ENCODE assay signal across 20 mouse cellular contexts in genomic region chr13:56606724-56607123, GRCm38 (mm10). TPM values are rescaled to one million over a fixed set of nuclear protein-coding genes. Genes with fewer than 3 reads are reported as not detected.
DNase-seq lines count a peak whose midpoint lies in the region; ATAC-seq and TF ChIP-seq lines count a peak whose summit lies in the region.
"Had no signal": no experiment of that assay in that cellular context is flagged by ENCODE, and none has a peak within 500 bp of the region (broad histone marks: within the 10 kb centered on the region; RNA-seq: fewer than 3 reads in every experiment).

No protein-coding gene starts in this region.

- H3K36me3 ChIP-seq in kidney, embryonic 14.5 days (ENCODE audit: control insufficient read depth, insufficient read depth, low read length): no peaks in the 10 kb centered on the region
- no peaks in the 10 kb centered on the region for H3K36me3 ChIP-seq in embryonic facial prominence, embryonic 11.5 days (replicated peaks; ENCODE audit: control insufficient read depth, insufficient read depth, low read depth, low read length)
- no peaks in the 10 kb centered on the region for H3K36me3 ChIP-seq in embryonic facial prominence, embryonic 15.5 days
- H3K36me3 ChIP-seq in limb, embryonic 14.5 days (ENCODE audit: control insufficient read depth, insufficient read depth, low read length): no peaks in the 10 kb centered on the region
- H3K36me3 ChIP-seq in midbrain, embryonic 14.5 days (ENCODE audit: control insufficient read depth, insufficient read depth, low read length): no peaks in the 10 kb centered on the region
- H3K36me3 ChIP-seq: G1E; neural tube, embryonic 13.5 days had no signal

- ATAC-seq in kidney, embryonic 14.5 days (ENCODE audit: low FRiP score, low TSS enrichment): no peak
- ATAC-seq in embryonic facial prominence, embryonic 11.5 days (replicated peaks; ENCODE audit: insufficient number of reproducible peaks, low FRiP score, low TSS enrichment, low read depth): no peak
- no peak for ATAC-seq in embryonic facial prominence, embryonic 15.5 days (ENCODE audit: insufficient number of reproducible peaks, low FRiP score, low TSS enrichment, low read depth)
- no peak for ATAC-seq in limb, embryonic 14.5 days (ENCODE audit: low FRiP score, low read depth)
- no peak for ATAC-seq in midbrain, embryonic 14.5 days (ENCODE audit: low FRiP score, low TSS enrichment)

- no peak for TF ChIP-seq POLR2A in limb, embryonic 14.5 days (IDR thresholded peaks at IDR 0.05; ENCODE audit: borderline replicate concordance, extremely low read depth, insufficient read depth, insufficient read length)

- no peak overlapping the region for H3K4me3 ChIP-seq in kidney, embryonic 14.5 days (ENCODE audit: low read length)
- no peak overlapping the region for H3K4me3 ChIP-seq in embryonic facial prominence, embryonic 11.5 days (ENCODE audit: low read depth, low read length)
- H3K4me3 ChIP-seq in embryonic facial prominence, embryonic 15.5 days (replicated peaks): no peak overlapping the region
- no peak overlapping the region for H3K4me3 ChIP-seq in limb, embryonic 14.5 days (replicated peaks; ENCODE audit: low read length)
- no peak overlapping the region for H3K4me3 ChIP-seq in midbrain, embryonic 14.5 days (replicated peaks; ENCODE audit: low read depth, low read length)
- H3K4me3 ChIP-seq: neural tube, embryonic 13.5 days had no signal

- WGBS in kidney, embryonic 14.5 days: 37% methylated on average over 11 of the region's 11 CpGs
- 64% methylated on average over 11 of the region's 11 CpGs for WGBS in embryonic facial prominence, embryonic 11.5 days
- 45% methylated on average over 11 of the region's 11 CpGs for WGBS in embryonic facial prominence, embryonic 15.5 days
- 38% methylated on average over 11 of the region's 11 CpGs for WGBS in limb, embryonic 14.5 days
- WGBS in midbrain, embryonic 14.5 days: 77% methylated on average over 11 of the region's 11 CpGs

- intact Hi-C loops in left cerebral cortex, postnatal 14 days (cut with DNase I): no loop called here

- H3K27me3 ChIP-seq in kidney, embryonic 14.5 days (ENCODE audit: control insufficient read depth, insufficient read depth, low read length): no peaks in the 10 kb centered on the region
- no peaks in the 10 kb centered on the region for H3K27me3 ChIP-seq in embryonic facial prominence, embryonic 11.5 days (ENCODE audit: control insufficient read depth, insufficient read depth, low read length)
- H3K27me3 ChIP-seq in embryonic facial prominence, embryonic 15.5 days: 0 out of 2 replicates have a peak, but pooled peaks cover 14% of the 10 kb centered on the region
- no peaks in the 10 kb centered on the region for H3K27me3 ChIP-seq in limb, embryonic 14.5 days (ENCODE audit: control insufficient read depth, insufficient read depth, low read length)
- peaks cover 21% of the 10 kb centered on the region for H3K27me3 ChIP-seq in midbrain, embryonic 14.5 days (ENCODE audit: control insufficient read depth, insufficient read depth, low read length)

- no peak overlapping the region for H3K4me2 ChIP-seq in kidney, embryonic 14.5 days (replicated peaks; ENCODE audit: low read depth, low read length)
- H3K4me2 ChIP-seq in embryonic facial prominence, embryonic 11.5 days (ENCODE audit: low read depth, low read length): no peak overlapping the region
- H3K4me2 ChIP-seq in embryonic facial prominence, embryonic 15.5 days (replicated peaks): no peak overlapping the region
- 0 out of 2 replicates have a peak overlapping the region, but pooled peaks have one; percentile 8 for H3K4me2 ChIP-seq in limb, embryonic 14.5 days (replicated peaks; ENCODE audit: low read depth, low read length, severe bottlenecking)
- no peak overlapping the region for H3K4me2 ChIP-seq in midbrain, embryonic 14.5 days (ENCODE audit: low read length)
- H3K4me2 ChIP-seq: neural tube, embryonic 13.5 days had no signal

- DNase-seq in kidney, postnatal 25 days: no peak
- no peak for DNase-seq in embryonic facial prominence, embryonic 11.5 days (ENCODE audit: low spot score)
- no peak for DNase-seq in limb, embryonic 14.5 days (ENCODE audit: low spot score)
- no peak for DNase-seq in midbrain, embryonic 14.5 days
- DNase-seq in urinary bladder, postnatal 4 days (ENCODE audit: low spot score in 2 of 2): no peak
- no peak for DNase-seq in left cerebral cortex, postnatal 14 days (ENCODE audit: low spot score in 2 of 2)
- DNase-seq: adrenal gland, postnatal 14 days; cerebellum, adult 8-10 months; kidney, postnatal 14 days; liver; lung, adult 2 months; right cerebral cortex, postnatal 4 days; thymus, postnatal 14 days had no signal

- H3K9ac ChIP-seq in kidney, embryonic 14.5 days (ENCODE audit: low read depth, low read length): no peak overlapping the region
- no peak overlapping the region for H3K9ac ChIP-seq in embryonic facial prominence, embryonic 11.5 days (replicated peaks; ENCODE audit: low read length)
- H3K9ac ChIP-seq in embryonic facial prominence, embryonic 15.5 days: no peak overlapping the region
- no peak overlapping the region for H3K9ac ChIP-seq in limb, embryonic 14.5 days (ENCODE audit: low read depth, low read length, severe bottlenecking)
- H3K9ac ChIP-seq in midbrain, embryonic 14.5 days (replicated peaks; ENCODE audit: low read length): no peak overlapping the region
- H3K9ac ChIP-seq: neural tube, embryonic 13.5 days had no signal

- H3K9me3 ChIP-seq in kidney, embryonic 14.5 days (ENCODE audit: control insufficient read depth, low read length): no peaks in the 10 kb centered on the region
- no peaks in the 10 kb centered on the region for H3K9me3 ChIP-seq in embryonic facial prominence, embryonic 11.5 days (replicated peaks; ENCODE audit: control insufficient read depth, low read length)
- H3K9me3 ChIP-seq in embryonic facial prominence, embryonic 15.5 days (replicated peaks): no peaks in the 10 kb centered on the region
- H3K9me3 ChIP-seq in limb, embryonic 14.5 days (ENCODE audit: control insufficient read depth, low read length): no peaks in the 10 kb centered on the region
- no peaks in the 10 kb centered on the region for H3K9me3 ChIP-seq in midbrain, embryonic 14.5 days (ENCODE audit: control insufficient read depth, low read length)
- H3K9me3 ChIP-seq: neural tube, embryonic 13.5 days had no signal

- H3K27ac ChIP-seq in kidney, embryonic 14.5 days (ENCODE audit: low read depth, low read length): peak overlapping the region; percentile 57; the same call in 1 of the 2 replicates
- H3K27ac ChIP-seq in embryonic facial prominence, embryonic 11.5 days (replicated peaks; ENCODE audit: low read depth, low read length): peak overlapping the region; percentile 72
- H3K27ac ChIP-seq in embryonic facial prominence, embryonic 15.5 days (replicated peaks): peak overlapping the region; percentile 78
- H3K27ac ChIP-seq in limb, embryonic 14.5 days (replicated peaks; ENCODE audit: low read depth, low read length): peak overlapping the region; percentile 77
- no peak overlapping the region for H3K27ac ChIP-seq in midbrain, embryonic 14.5 days (replicated peaks; ENCODE audit: low read depth, low read length)
- H3K27ac ChIP-seq: neural tube, embryonic 13.5 days had no signal

- peaks cover 41% of the 10 kb centered on the region for H3K4me1 ChIP-seq in kidney, embryonic 14.5 days (ENCODE audit: control insufficient read depth, insufficient read depth, low read length)
- peaks cover 6% of the 10 kb centered on the region for H3K4me1 ChIP-seq in embryonic facial prominence, embryonic 11.5 days (ENCODE audit: control insufficient read depth, insufficient read depth, low read length)
- H3K4me1 ChIP-seq in embryonic facial prominence, embryonic 15.5 days: peaks cover 52% of the 10 kb centered on the region
- H3K4me1 ChIP-seq in limb, embryonic 14.5 days (ENCODE audit: control insufficient read depth, insufficient read depth, low read length): peaks cover 77% of the 10 kb centered on the region
- peaks cover 6% of the 10 kb centered on the region for H3K4me1 ChIP-seq in midbrain, embryonic 14.5 days (ENCODE audit: control insufficient read depth, insufficient read depth, low read length)

RNA-seq across cellular contexts. Expression of gene Tgfbi, which starts 2.6 kb away (rescaled TPM):
- polyA plus RNA-seq in kidney, embryonic 14.5 days (2014; fragmentation: Nextera tagmentation; extraction: Ambion mirVana): 76.2 and 105 TPM in 2 replicates
- polyA plus RNA-seq in embryonic facial prominence, embryonic 11.5 days (2014; fragmentation: Nextera tagmentation; extraction: Ambion mirVana): 85.8 and 93.6 TPM in 2 replicates
- polyA plus RNA-seq in embryonic facial prominence, embryonic 15.5 days (2015; fragmentation: Nextera tagmentation; extraction: Ambion mirVana): 64.4 and 68.3 TPM in 2 replicates
- 146 and 183 TPM in 2 replicates for polyA plus RNA-seq in limb, embryonic 14.5 days (2012; rRNA removed)
- polyA plus RNA-seq in limb, embryonic 14.5 days (2014; fragmentation: Nextera tagmentation; extraction: Ambion mirVana): 99.3 and 128 TPM in 2 replicates
- 0.63 and 2.7 TPM in 2 replicates for polyA plus RNA-seq in midbrain, embryonic 14.5 days (2014; fragmentation: Nextera tagmentation; extraction: Ambion mirVana)
- 1 to 10 TPM; 3.5 TPM for total RNA-seq in left cerebral cortex, postnatal 14 days (2021)
- total RNA-seq: G1E had no signal

RNA-seq across cellular contexts. Expression of gene Lect2, which starts 58.4 kb away (rescaled TPM):
- polyA plus RNA-seq in kidney, embryonic 14.5 days (2014; fragmentation: Nextera tagmentation; extraction: Ambion mirVana): 0.96 and 1.6 TPM in 2 replicates
- polyA plus RNA-seq in embryonic facial prominence, embryonic 11.5 days (2014; fragmentation: Nextera tagmentation; extraction: Ambion mirVana): not detected in 2 replicates
- not detected in 2 replicates for polyA plus RNA-seq in embryonic facial prominence, embryonic 15.5 days (2015; fragmentation: Nextera tagmentation; extraction: Ambion mirVana)
- not detected in 2 replicates for polyA plus RNA-seq in limb, embryonic 14.5 days (2012; rRNA removed)
- polyA plus RNA-seq in limb, embryonic 14.5 days (2014; fragmentation: Nextera tagmentation; extraction: Ambion mirVana): not detected in 2 replicates
- not detected in 2 replicates for polyA plus RNA-seq in midbrain, embryonic 14.5 days (2014; fragmentation: Nextera tagmentation; extraction: Ambion mirVana)
- total RNA-seq in left cerebral cortex, postnatal 14 days (2021): not detected
- total RNA-seq: layer of hippocampus, postnatal 25 days; monocyte, adult 5-6 weeks had no signal
- polyA plus RNA-seq: G1E; heart, postnatal 0 days; lung, adult 2 months; neural tube, embryonic 13.5 days had no signal

Comparison
In these comparisons a context has a peak if more than half of its experiments do, and no peak if none do; other contexts are left out.
1. RNA of gene Tgfbi, which starts 2.6 kb away (polyA plus RNA-seq): 99.3 to 183 TPM in limb, embryonic 14.5 days, 76.2 to 105 TPM in kidney, embryonic 14.5 days, 85.8 to 93.6 TPM in embryonic facial prominence, embryonic 11.5 days and 64.4 to 68.3 TPM in embryonic facial prominence, embryonic 15.5 days; 0.63 to 2.7 TPM in midbrain, embryonic 14.5 days; every median in the first group is over 10 times any median in the second.